Mouse (Mus musculus) intestine, embryonic 15.5 days (tissue): ENCODE measurements around the gene Brpf1. TPM values are rescaled to one million over a fixed set of nuclear protein-coding genes. Genes with fewer than 3 reads are reported as not detected.
A peak's percentile ranks its signal among the peaks of the same experiment; 100 is the strongest.

Experiments
- ATAC-seq: fragments of 200-750 bp; cut with Nextera tagmentation; 2 replicates; pipeline ENCODE4 v1.8.0; 2017; ENCODE audit warnings: moderate TSS enrichment, moderate library complexity
- H3K27ac ChIP-seq: fragments of 300-500 bp; sonication (generic); 2 replicates; pipeline ENCODE4 v1.5.1; 2015; ENCODE audit warnings: mild to moderate bottlenecking, inconsistent platforms
- H3K27me3 ChIP-seq: fragments of 300-500 bp; sonication (generic); replicated peaks from 2 replicates; pipeline ENCODE4 v1.6.1; 2015; ENCODE audit warnings: inconsistent platforms
- H3K36me3 ChIP-seq: fragments of 300-500 bp; sonication (generic); 2 replicates; pipeline ENCODE4 v1.6.1; 2015; ENCODE audit warnings: inconsistent platforms
- H3K4me1 ChIP-seq: fragments of 300-500 bp; sonication (generic); replicated peaks from 2 replicates; pipeline ENCODE4 v1.6.1; 2015; ENCODE audit warnings: inconsistent platforms
- H3K4me2 ChIP-seq: fragments of 300-500 bp; sonication (generic); replicated peaks from 2 replicates; pipeline ENCODE4 v1.6.1; 2015; ENCODE audit warnings: mild to moderate bottlenecking, inconsistent platforms
- H3K4me3 ChIP-seq: fragments of 300-500 bp; sonication (generic); replicated peaks from 2 replicates; pipeline ENCODE4 v1.5.1; 2015; ENCODE audit warnings: inconsistent platforms
- H3K9ac ChIP-seq: fragments of 300-500 bp; sonication (generic); 2 replicates; pipeline ENCODE4 v1.6.1; 2015; ENCODE audit warnings: inconsistent platforms
- H3K9me3 ChIP-seq: fragments of 300-500 bp; sonication (generic); 2 replicates; pipeline ENCODE4 v1.6.1; 2016; ENCODE audit warnings: inconsistent platforms
- WGBS: fragments of 180-500 bp; shearing (Covaris S2); methylation state at CpG from one replicate; pipeline ENCODE4 v1.1.7; 2015; 5-methylcytosine and 5-hydroxymethylcytosine counted together
- polyA plus RNA-seq: library from polyadenylated mRNA; unstranded; fragments of >200 nt; fragmentation: Nextera tagmentation; extraction: Ambion mirVana; gene quantifications from 2 replicates; pipeline ENCODE4 v1.2.1, GENCODE M21; 2015

Gene Brpf1
- polyA plus RNA-seq, 1 experiment from 2014 or later = 13.6 TPM

DNA sequence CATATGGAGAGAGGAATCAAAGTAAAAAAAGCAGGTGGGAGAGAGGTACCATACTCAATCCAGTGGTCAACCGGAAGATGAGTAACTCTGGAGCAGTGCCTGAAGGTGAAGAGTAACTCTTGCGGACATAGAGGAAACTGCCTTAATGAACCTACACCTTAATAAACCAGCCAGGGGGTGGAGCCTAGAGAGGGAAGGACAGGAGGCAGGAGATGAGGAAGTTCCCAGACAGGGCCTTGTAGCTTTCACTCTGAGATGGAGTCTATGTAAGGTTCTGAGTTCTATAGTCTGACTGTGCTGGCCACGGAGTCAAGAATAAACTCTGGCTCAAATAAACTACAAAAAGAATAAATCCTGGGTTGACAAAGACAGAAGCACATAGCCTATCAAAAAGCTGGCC lies 22.0 kb upstream of the Brpf1 start:
- no peak overlapping the region for H3K4me2 ChIP-seq
- ATAC-seq = no peak
- 68% methylated on average over 3 of the region's 3 CpGs for WGBS
- peaks cover 7% of the 10 kb centered on the region; the same call in 1 of the 2 replicates for H3K4me1 ChIP-seq
- no peak overlapping the region for H3K9ac ChIP-seq
- H3K36me3 ChIP-seq = no peaks in the 10 kb centered on the region
- no peak overlapping the region for H3K27ac ChIP-seq
- H3K9me3 ChIP-seq = no peaks in the 10 kb centered on the region
- no peak overlapping the region for H3K4me3 ChIP-seq
- H3K27me3 ChIP-seq = peaks cover 37% of the 10 kb centered on the region

DNA sequence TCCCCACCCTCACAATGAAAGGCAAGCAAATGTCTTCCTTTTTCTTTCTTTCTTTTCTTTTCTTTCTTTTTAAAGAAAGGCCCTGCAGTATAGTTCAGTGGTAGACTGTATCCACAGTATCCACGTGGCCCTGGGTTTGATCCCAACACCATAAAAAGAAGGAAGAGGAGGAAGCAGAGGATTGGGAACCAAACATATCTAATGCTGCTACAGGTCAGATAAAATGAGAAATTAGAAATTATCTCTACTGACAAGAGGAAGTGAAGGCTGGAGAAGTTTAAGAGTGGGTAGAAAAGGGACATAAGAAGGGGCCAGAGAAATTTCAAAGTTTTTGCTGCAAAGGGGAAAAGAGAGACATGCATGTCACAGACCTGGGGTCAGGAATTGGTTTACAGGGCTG lies 20.6 kb upstream of the Brpf1 start:
- peaks cover 37% of the 10 kb centered on the region for H3K27me3 ChIP-seq
- WGBS = 64% methylated on average over 1 of the region's 1 CpGs
- no peak for ATAC-seq
- no peak overlapping the region for H3K4me2 ChIP-seq
- H3K27ac ChIP-seq = no peak overlapping the region
- no peaks in the 10 kb centered on the region for H3K36me3 ChIP-seq
- H3K4me1 ChIP-seq = peaks cover 7% of the 10 kb centered on the region; the same call in 1 of the 2 replicates
- no peak overlapping the region for H3K9ac ChIP-seq
- no peaks in the 10 kb centered on the region for H3K9me3 ChIP-seq
- no peak overlapping the region for H3K4me3 ChIP-seq

DNA sequence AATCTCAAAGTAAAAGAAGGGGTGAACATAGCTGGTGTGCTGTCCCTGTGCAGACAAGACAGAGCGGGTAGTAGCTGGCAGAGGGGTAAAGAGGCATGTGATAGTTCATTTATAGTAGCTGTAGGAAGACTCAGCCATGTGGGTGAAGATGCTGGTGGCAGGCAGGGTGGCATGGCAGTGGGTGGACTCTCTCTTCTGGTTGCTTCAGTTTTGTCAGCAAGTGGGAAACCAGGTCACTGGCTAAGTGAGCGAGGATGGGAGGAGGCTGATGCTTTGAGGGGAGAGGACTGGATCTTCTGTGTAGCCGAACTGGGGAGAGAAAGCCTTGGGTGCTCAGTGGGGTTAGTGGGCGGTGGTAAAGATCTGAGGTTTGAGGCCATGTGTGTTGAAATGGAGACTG lies 19.7 kb upstream of the Brpf1 start:
- Histone ChIP-seq H3K27ac (no peak overlapping the region), H3K4me3 (no peak overlapping the region), H3K36me3 (no peaks in the 10 kb centered on the region), H3K4me2 (no peak overlapping the region), H3K27me3 (peaks cover 29% of the 10 kb centered on the region), H3K9me3 (no peaks in the 10 kb centered on the region), H3K4me1 (peaks cover 5% of the 10 kb centered on the region; the same call in 1 of the 2 replicates), H3K9ac (no peak overlapping the region)
- 67% methylated on average over 4 of the region's 4 CpGs for WGBS
- no peak for ATAC-seq

DNA sequence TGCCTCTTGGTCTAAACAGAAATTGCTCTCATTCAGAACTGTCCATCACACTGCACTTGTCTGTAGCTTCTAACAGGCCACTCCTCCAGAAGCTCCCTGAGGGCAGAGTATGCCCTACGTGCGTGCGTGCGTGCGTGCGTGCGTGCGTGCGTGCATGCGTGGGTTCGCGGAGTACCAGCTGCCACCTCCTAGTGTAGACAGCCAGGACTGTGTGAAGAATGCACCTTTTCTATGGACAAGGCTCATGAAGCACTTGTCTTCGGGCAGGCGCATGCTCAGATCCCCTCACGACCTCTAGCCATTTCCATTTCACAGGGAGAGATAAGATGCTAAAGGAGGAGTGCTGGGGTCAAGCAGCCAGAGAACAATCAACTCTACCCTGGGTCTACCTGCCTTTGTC lies 17.6 kb upstream of the Brpf1 start:
- H3K9ac ChIP-seq = no peak overlapping the region
- WGBS = 90% methylated on average over 15 of the region's 15 CpGs
- H3K4me2 ChIP-seq = no peak overlapping the region
- no peak overlapping the region for H3K4me3 ChIP-seq
- no peak for ATAC-seq
- H3K4me1 ChIP-seq = no peaks in the 10 kb centered on the region
- H3K27me3 ChIP-seq = peaks cover 8% of the 10 kb centered on the region
- H3K36me3 ChIP-seq = no peaks in the 10 kb centered on the region
- no peaks in the 10 kb centered on the region for H3K9me3 ChIP-seq
- no peak overlapping the region for H3K27ac ChIP-seq

DNA sequence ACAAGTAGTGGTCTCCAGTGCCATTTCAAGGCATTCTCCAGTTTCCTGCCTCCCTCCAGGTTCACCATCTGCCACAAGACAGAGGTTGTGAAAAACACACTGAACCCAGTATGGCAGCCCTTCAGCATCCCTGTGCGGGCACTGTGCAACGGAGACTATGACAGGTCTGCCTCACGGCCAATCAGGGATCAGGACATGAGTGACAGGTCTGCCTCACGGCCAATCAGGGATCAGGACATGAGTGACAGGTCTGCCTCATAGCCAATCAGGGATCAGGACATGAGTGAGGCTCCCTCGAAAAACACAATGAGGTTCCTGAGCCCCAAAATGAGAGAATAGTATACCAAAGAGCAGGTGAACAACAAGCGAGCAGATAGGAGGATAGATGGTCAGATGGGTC lies 16.6 kb upstream of the Brpf1 start:
- Histone ChIP-seq H3K4me2 (no peak overlapping the region), H3K27ac (no peak overlapping the region), H3K27me3 (no peaks in the 10 kb centered on the region), H3K4me1 (no peaks in the 10 kb centered on the region), H3K9ac (no peak overlapping the region), H3K9me3 (no peaks in the 10 kb centered on the region), H3K36me3 (no peaks in the 10 kb centered on the region), H3K4me3 (no peak overlapping the region)
- 67% methylated on average over 6 of the region's 6 CpGs for WGBS
- ATAC-seq = no peak

DNA sequence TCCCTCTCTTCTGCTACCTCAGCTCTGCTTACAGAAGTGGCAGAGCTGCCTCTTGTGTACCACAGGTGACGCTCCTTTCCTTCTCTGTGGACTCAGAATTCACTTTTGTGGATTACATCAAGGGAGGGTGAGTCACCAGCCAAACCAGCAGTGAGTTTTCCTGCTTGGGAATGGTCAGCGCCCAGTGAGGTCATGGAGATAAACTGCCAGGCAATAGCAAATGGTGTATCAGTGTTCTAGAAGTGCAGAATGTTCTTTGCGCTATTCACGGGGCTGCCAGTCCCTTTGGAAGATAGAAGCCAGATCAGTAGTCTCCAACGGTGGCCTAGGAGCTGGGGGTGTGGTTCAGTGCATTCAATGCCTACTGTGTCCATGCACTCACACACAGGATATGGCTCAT lies 14.0 kb upstream of the Brpf1 start:
- Histone ChIP-seq H3K4me2 (no peak overlapping the region), H3K4me1 (no peaks in the 10 kb centered on the region), H3K27ac (no peak overlapping the region), H3K4me3 (no peak overlapping the region), H3K36me3 (no peaks in the 10 kb centered on the region), H3K9ac (no peak overlapping the region), H3K27me3 (no peaks in the 10 kb centered on the region), H3K9me3 (no peaks in the 10 kb centered on the region)
- no peak for ATAC-seq
- WGBS = 65% methylated on average over 5 of the region's 5 CpGs

DNA sequence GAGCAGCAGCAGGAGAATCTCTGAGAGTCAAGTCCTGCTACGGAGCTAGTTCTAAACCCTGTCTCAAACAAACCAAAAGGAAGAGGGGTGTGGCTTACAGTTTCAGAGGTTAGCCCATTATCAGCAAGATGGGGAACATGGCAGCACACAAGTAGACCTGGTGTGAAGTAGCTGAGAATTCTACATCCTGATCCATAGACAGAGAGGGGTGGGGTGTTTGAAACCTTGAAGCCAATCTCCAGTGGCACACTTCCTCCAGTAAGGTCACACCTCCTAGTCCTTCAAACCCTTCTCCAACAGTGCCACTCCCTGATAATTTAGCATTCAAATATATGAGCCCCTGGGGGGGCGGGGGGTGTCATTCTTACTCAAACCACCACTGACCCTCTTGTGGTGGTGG lies 10.9 kb upstream of the Brpf1 start:
- no peaks in the 10 kb centered on the region for H3K27me3 ChIP-seq
- ATAC-seq = no peak
- no peak overlapping the region for H3K4me3 ChIP-seq
- no peak overlapping the region for H3K9ac ChIP-seq
- H3K36me3 ChIP-seq = no peaks in the 10 kb centered on the region
- H3K9me3 ChIP-seq = no peaks in the 10 kb centered on the region
- no peak overlapping the region for H3K27ac ChIP-seq
- H3K4me1 ChIP-seq = no peaks in the 10 kb centered on the region
- WGBS = 76% methylated on average over 2 of the region's 2 CpGs
- H3K4me2 ChIP-seq = no peak overlapping the region

DNA sequence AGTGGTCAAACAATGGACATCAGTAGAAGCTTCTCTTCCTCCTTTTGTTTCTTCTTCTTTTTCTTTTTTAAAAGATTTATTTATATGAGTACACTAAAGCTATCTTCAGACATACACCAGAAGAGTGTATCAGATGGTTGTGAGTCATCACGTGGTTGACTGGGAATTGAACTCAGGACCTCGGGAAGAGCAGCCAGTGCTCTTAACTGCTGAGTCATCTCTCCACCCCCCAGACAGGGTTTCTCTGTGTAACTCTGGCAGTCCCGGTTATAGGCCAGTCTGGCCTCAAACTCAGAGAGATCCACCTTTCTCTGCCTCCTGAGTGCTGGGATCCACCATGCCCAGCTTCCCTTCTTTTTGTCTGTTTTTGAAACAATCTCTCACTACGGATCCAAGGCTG lies 10.3 kb upstream of the Brpf1 start:
- Histone ChIP-seq H3K4me3 (no peak overlapping the region), H3K9me3 (no peaks in the 10 kb centered on the region), H3K4me2 (no peak overlapping the region), H3K27ac (no peak overlapping the region), H3K9ac (no peak overlapping the region), H3K4me1 (no peaks in the 10 kb centered on the region), H3K36me3 (no peaks in the 10 kb centered on the region), H3K27me3 (no peaks in the 10 kb centered on the region)
- 64% methylated on average over 4 of the region's 4 CpGs for WGBS
- ATAC-seq = no peak

DNA sequence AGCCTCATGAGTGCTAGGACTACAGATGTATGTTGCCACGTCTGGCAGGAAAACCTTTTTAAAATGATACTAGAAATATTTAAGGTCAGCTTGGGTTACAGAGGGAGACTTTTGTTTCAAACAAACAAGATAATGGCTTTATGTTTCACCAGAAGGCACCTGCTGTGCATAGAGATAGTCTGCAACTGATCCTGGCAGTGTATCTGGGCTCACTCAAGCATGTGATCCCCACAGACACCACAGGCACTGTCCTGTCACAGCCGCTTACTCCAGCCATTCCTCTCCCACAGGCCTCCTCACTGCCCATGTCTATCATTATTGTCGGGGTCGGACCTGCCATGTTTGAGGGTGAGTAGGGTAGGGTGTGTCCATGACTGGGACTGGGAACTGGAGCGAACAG lies 5.6 kb upstream of the Brpf1 start:
- Histone ChIP-seq H3K4me1 (no peaks in the 10 kb centered on the region), H3K4me3 (no peak overlapping the region), H3K9ac (no peak overlapping the region), H3K9me3 (no peaks in the 10 kb centered on the region), H3K27ac (no peak overlapping the region), H3K27me3 (no peaks in the 10 kb centered on the region), H3K36me3 (no peaks in the 10 kb centered on the region), H3K4me2 (no peak overlapping the region)
- WGBS = 83% methylated on average over 5 of the region's 5 CpGs
- ATAC-seq = no peak

DNA sequence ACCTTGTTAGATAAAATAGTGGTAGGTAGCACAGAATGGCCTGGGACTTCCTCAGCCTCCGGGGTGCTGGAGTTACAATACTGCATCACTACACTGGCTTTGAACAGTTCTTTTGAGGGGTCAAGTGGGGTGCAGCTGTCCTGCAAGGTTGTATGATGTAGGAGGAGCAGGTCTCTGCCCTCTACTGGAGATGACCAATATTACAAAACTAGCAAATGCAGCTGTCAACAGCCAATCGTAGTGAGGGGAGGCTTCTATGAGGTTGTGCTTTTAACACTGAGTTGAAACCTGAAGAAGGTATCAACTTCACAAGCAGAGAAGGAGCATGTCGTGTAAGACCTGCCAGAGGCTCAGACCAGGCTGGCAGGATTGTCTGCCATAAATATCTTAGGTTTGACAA lies 4.7 kb upstream of the Brpf1 start:
- Histone ChIP-seq H3K4me1 (no peaks in the 10 kb centered on the region), H3K27me3 (no peaks in the 10 kb centered on the region), H3K4me2 (no peak overlapping the region), H3K9me3 (no peaks in the 10 kb centered on the region), H3K9ac (no peak overlapping the region), H3K27ac (no peak overlapping the region), H3K36me3 (no peaks in the 10 kb centered on the region), H3K4me3 (no peak overlapping the region)
- ATAC-seq = no peak
- 30% methylated on average over 3 of the region's 3 CpGs for WGBS

DNA sequence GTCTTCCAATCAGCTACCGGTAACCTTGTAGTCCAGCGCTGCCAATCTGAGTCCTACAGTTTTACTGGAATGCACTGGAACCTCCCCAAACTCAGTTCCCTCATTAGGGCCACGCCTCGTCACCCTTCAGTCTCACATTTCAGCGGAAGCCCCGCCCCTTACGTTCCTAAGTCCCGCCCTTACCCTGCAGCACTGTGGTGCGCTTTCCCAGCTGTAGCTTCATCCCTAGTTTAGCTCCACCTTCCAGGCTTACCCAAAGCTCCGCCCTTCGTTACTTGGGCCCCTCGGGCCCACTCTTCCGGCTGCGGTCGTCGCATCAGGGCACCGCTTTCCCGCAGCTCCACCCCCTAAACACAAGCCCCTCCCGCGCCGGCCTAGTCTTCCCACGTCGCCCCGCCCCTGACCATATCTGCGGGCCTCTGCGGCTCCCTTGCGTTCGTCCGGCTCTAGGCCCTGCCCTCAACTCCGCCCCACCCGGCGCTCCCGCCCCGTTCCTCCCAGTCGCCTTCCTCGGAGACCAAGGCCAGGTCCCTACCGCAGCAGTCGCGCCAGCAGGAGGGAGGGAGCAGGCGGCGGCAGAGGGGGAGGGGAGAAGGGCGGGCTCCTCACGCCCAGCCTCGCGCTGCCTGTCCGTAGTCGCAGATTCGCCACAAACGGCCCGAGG lies 483 bp upstream of the Brpf1 start:
- peak overlapping the region; percentile 98 for H3K9ac ChIP-seq
- WGBS = under 1% methylated on average over 50 of the region's 50 CpGs
- H3K27me3 ChIP-seq = no peaks in the 10 kb centered on the region
- ATAC-seq = peak; percentile 98
- H3K4me2 ChIP-seq = peak overlapping the region; percentile 91
- H3K4me3 ChIP-seq = peak overlapping the region; percentile 99
- no peaks in the 10 kb centered on the region for H3K9me3 ChIP-seq
- H3K27ac ChIP-seq = peak overlapping the region; percentile 92
- H3K36me3 ChIP-seq = peaks cover 5% of the 10 kb centered on the region; the same call in 1 of the 2 replicates
- peaks cover 10% of the 10 kb centered on the region for H3K4me1 ChIP-seq

DNA sequence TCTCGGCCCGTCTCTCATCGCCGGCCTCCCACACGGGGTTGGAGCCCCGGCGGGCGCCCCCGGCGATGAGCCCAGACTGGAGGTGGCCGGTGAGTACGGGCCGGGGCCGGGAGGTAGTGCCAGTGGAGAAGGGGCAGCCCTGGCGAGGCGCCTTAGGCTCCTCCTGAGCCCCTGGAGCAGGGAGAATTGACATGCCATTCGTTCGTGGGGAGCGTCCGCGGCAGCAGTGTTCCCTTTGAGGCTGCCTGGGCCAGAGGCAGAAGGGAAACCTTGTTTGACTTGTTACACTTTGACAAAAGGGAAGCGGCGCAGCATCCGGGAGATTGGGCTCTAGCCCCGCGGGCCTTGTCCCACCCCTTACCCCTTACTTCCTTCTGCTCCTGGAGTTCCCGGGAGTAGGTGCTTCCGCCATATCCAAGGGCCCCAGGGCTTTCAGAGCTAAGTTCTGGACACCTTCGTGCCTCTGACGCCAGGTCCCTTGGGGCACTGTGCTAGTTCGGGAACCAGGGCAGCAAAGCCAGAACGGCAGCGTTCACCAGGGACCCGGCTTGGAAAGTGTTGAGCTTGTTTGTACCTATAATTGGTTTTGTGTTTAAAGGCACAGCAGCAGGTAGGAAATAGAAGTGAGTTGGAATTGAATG lies 664 bp downstream of the Brpf1 start:
- peaks cover 5% of the 10 kb centered on the region for H3K36me3 ChIP-seq
- under 1% methylated on average over 34 of the region's 34 CpGs for WGBS
- peak overlapping the region; percentile 98 for H3K9ac ChIP-seq
- no peaks in the 10 kb centered on the region for H3K9me3 ChIP-seq
- peak overlapping the region; percentile 92 for H3K27ac ChIP-seq
- peak overlapping the region; percentile 91 for H3K4me2 ChIP-seq
- H3K27me3 ChIP-seq = no peaks in the 10 kb centered on the region
- H3K4me1 ChIP-seq = peaks cover 10% of the 10 kb centered on the region
- ATAC-seq = no peak; the same call in 1 of the 2 replicates
- peak overlapping the region; percentile 99 for H3K4me3 ChIP-seq

DNA sequence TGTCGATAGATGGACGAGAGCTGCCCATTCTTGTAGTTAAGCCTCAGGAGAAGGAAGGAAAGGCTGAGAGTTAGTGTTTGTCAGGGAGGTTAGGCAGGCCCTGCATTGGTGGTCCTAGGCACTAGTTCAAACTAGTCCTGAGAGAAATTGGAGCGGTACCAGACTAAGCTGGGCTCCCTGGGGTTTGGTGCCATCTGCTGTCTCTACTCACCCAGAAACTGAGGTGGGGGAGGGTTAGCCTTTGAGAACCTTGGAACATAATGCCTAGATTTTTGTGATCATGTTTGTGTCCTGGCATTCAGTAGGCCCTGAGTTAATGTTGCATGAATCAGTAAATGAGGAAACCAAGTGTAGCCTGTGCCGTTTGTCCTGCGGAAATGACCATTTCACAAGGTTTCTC lies 1.2 kb downstream of the Brpf1 start:
- no peaks in the 10 kb centered on the region for H3K27me3 ChIP-seq
- 26% methylated on average over 5 of the region's 5 CpGs for WGBS
- peaks cover 6% of the 10 kb centered on the region for H3K36me3 ChIP-seq
- H3K27ac ChIP-seq = peak overlapping the region; percentile 92
- H3K4me1 ChIP-seq = peaks cover 10% of the 10 kb centered on the region
- H3K4me3 ChIP-seq = peak overlapping the region; percentile 99
- no peak for ATAC-seq
- H3K9me3 ChIP-seq = no peaks in the 10 kb centered on the region
- H3K4me2 ChIP-seq = peak overlapping the region; percentile 91
- H3K9ac ChIP-seq = peak overlapping the region; percentile 98
